Mouse (Mus musculus) cerebellum, postnatal 10 days (tissue): ENCODE measurements around the gene Tmem204.

Source experiments
- DNase-seq, 2 experiments: peaks; one replicate each; pipeline ENCODE4 v3.0.0; 2021; ENCODE audit warnings: mixed read lengths in 2 of 2

Gene Tmem204

DNA sequence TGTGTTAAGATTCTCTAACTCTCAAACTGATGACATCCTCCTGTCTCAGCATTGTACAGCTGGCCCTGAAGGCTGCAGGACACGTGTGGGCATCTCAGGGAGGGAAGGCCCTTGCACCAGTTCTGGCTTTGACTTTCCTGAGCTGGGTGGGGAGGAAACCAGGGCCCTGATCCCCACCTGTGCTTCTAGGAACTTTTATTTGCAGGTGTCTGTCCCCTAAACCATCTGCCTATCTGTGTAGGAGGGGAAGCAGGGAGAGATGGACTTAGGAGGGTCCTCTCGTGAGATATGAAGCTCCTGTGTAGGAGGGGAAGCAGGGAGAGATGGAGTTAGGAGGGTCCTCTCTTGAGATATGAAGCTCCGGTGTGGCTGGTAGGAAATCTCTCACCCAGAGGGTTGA is 504 bp downstream of the Tmem204 start:
- no peak for DNase-seq

DNA sequence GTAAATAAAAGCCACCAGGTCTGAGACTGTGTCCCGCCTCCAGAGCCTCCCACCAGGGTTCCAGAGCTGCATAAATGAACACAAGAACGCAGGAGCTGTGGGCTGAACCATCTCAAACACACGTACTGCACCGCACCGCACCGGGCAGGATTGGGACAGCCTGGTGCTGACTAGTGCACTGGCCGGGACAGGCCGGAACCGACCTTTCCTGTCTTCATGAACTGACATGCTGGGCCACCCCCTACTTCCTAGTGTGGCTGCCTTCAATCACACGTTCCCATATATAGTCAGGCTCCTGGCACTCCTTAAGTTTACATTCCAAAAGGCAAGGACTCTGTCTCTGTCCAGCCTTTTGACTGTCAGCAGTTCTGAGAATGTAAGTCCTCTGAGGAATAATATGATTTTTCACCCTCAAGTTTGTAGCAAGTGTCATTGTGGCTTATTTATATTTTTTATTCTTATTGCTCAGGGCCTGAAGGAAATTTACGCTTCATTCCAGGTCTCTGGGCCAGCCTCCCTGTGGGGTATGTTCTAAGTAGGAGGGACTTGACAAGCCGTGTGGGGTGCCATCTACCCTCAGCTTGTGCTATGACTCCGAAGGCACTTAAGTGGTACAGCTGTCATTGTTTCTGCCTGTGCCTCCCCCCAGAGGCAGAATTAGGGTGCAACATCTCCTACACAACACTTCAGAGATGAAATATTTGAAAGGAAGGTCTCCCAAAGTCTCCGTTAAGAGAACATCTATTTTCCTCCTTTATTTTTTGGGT is 1.1 kb downstream of the Tmem204 start:
- DNase-seq = no peak

DNA sequence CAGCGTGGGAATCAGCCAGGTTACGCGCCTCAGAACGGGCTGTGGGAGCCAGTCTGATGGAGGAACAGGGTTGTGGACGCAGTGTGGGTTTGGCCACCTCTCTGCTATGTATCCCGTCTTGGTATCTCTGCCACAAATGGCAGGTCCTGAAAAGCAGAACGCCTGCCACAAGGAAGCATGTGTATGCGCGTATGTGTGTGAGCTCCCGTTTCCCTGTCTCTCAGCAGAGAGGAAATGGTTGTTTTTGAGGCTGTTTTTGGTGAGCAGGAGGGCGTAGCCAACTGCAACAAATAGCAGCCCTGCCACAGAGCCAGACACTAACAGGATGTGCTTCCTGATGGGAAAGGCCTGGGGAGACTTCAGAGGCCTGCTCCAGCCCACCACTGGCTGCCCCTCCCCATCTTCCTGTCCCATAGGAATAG is 2.4 kb downstream of the Tmem204 start:
- no peak for DNase-seq

DNA sequence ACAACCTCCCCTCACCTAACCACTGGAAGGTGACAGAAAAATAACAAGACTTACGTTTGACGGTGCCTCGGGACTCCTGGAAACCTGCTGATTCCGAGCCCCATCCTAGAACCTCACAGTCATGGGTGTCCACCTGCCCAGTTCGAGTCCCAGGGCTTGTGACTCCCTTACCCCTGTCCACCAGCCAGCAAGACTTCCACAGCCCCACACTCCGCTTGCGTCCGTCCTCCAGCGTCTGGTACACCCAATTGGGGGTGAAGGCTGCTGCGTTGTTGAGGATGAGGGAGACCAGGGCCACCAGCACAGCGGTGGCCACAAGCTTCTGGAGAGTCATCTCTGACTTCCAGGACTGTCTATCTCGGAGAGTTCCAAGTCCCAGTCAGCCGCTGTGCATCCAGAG is 3.2 kb downstream of the Tmem204 start:
- DNase-seq = no peak

DNA sequence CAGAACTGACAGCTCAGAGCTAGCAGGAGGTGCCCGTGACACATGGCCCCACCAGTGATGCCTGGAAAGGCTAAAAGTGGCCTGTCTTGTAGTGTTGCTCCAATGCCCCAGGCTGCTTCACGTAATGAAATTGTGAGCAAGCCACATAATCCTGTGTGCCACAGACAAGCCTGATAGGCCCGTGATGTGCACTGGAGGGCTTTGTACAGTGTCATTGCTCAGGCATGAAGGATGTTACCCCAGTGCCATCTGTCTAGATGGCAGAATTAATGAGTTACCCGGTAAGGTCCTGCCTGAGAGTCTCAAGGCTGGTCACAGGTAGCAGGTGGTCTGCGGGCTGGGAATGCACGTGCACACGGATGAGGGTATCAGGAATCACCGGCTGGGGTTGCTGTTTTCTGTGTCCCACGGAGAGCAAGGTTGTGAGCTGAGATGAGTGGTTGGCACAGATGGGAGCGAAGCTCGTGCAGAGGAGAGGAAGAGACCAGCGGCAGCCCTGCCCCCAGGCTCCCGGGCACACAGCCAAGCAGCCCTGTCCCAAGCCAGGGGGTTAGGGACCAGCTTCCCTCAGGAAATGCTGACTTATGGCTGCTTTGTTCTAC is 5.5 kb downstream of the Tmem204 start:
- DNase-seq = peak; percentile 92 to 94

DNA sequence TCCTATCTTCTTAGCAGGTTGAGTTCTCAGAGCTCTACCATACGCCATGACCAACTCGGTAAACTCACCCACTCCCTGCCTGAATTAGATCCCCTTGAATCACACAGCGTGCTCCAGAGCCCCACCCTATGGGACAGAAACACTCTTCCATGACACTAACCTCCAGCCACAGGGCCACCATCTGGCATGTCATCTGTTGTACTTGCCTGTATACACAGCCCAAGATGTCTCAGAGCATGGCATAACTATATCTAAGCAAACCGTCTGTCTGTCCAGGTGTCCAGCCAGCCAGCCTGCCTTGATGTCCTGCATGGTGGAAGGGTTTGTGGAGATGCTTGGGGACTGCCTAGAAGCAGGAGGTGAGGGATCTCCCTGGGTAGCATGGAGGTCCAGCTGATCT is 6.5 kb downstream of the Tmem204 start:
- DNase-seq = peak; percentile 74 to 79

DNA sequence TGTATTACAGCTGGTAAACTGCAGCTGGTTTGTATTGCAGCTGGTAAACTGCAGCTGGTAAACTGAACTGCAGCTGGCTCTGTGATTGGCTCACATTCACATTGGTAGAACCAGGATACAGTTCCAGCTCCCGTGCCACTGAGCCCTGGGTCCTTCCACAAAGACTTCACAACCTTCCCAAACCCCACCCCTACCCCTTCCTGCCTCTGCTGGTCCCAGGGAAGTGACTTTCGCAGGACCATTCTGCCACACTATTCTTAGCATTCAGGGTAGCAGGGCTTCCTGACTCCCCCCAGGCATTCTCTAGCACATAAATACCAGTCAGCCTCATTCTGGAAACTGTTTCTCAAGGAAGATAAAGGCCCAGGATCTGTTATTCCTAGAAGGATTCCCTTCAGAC is 14.7 kb downstream of the Tmem204 start:
- no peak for DNase-seq

DNA sequence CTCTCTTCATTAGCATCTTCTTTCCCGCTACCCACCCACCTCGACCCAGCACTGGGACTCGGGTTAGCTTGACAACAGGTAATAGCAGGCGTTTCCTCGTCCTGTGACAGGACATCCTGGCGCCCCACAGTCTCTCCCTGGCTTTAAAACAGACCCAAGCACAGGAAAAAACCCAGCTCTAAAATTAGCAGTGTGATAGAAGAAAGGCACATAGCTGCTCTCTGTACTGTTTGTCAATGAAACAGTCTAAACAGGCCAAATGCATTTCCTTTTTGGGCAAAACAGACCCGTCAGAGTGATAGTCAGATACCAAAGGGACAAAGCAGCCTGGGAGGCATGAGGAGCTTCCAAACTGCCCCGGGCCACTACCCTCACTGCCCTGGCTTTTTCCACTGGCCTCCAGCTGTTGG is 15.9 kb downstream of the Tmem204 start:
- DNase-seq = no peak

DNA sequence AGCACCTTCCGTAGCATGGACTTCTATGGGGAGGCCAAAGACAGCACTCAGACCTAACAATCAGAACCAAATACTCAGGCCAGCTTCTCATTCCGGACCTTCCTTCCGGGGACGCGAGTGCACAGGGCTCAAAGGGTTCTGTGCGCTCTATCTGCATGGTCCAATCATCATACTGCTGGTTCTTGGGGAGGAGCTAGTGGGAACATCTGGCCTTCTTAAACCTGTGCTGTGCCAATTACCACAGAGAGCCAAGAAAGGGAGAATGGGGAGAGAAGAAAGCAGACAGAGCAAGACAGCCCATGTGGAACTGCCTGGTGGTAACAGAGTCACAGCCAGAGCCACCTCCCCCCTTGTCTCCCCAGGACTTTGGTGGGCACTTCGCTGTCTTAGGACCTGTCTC is 16.8 kb downstream of the Tmem204 start:
- DNase-seq = no peak

DNA sequence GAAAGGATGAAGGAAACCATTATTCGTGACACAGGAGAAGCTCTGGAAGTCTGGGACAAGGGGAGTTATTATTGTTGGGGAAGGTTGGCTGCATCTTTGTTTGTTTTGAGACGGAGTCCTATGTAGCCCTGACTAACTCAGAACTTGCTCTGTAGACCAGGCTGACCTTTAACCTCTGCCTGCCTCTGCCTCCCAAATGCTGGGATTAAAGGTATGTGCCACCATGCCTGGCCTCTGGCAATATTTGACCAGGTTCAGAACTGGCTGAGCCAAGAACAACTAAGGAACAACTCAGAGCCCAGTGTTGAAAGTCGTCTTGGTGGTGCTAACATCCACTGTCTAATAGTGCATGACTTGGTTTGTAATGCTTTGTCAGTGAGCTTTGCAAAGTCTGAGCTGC is 18.2 kb downstream of the Tmem204 start:
- no peak for DNase-seq

DNA sequence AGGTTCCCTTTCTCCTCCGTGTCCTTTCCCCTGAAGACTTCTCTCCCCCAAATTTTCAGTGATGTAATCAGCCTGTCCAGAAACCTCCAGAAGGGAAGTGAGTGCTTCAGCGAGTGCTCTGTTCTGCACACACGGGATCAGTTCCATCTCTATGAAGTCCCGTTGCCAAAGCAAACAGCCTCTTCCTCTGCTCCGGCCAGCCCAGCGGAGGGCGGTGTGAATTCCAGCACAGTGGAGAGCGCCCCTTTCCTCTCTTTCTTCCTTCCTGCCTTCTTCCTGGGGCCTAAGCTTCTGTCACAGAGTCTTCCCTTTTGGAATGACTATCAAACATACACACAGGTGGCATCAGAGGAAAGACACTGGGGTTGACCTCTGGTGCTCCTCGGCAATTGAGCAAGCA is 19.0 kb downstream of the Tmem204 start:
- DNase-seq = no peak

DNA sequence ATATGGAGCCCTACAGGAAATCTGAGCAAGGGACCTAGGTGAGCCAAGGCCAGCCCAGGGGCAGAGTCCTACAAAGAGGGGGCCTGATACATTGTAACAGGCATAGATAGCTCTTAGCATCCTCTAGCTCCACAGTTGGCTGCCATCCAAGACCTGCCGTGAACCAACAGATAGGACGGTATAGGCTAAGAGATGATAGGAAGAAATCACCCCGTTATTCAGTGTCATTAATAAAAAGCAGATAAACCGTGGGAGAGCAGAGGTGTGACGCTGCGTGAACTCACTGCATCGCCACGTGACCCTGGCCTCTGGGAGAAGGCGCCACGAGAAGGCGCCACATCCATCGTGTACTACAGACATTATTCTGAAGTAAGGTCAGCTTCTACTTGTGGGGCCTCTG is 19.5 kb downstream of the Tmem204 start:
- DNase-seq = peak; percentile 68 to 72

DNA sequence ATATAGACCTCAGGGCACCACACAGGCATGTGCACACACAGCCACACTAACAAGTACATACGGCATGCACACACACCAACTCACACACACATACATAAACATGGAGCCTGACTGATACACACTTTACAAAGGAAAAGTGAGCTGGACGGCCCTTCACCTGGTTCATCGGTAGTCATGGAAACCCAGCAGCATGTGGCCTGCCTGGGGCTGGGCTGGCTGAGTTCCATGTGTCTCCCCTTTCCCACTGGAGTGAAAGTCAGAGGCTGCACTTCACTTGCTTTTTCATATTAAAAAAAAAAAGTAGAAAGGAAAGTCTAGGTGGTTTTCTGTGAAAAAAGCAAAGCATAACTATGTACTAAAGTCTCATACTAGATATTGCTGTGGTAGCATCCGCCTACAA is 20.1 kb downstream of the Tmem204 start:
- peak in 1 of 2 experiments; percentile 50 for DNase-seq

DNA sequence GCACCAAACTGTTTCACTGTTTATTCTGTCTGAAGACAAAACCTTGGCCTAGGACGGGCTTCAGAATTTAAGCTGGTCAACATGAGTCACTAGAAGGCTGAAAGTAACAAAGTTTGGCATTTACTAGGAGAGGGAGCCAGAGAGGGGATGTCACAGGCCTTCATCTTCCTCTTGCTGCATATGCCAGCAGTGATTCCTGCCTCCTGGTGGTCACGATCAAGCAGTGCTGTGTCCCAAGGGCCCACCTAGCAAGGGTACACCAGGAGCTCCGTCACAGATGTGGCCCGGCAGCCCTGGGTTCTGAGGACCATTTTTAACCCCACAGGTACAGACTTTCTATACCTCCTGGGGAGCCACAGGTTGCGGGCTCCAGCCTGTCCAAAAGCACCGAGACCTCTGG is 26.4 kb downstream of the Tmem204 start:
- no peak for DNase-seq

DNA sequence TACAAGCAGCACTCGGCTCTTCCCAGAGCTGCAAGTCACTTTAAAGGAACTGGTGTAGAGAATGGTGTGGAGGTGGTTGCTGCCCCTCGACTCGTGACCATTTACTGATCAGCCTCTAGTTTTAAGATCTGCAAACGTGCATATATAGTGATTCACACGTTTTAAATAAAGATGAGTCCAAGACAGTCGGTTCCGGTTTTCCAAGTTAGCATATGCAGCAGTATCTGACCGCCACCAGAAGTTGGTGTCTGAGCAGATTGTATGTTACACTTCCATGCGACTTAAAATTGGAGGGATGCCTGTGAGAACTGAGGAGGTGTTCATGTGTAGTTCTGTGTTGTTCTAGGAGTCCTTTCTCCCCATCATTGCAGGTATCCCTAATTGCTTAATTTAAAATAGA is 30.1 kb downstream of the Tmem204 start:
- no peak for DNase-seq

DNA sequence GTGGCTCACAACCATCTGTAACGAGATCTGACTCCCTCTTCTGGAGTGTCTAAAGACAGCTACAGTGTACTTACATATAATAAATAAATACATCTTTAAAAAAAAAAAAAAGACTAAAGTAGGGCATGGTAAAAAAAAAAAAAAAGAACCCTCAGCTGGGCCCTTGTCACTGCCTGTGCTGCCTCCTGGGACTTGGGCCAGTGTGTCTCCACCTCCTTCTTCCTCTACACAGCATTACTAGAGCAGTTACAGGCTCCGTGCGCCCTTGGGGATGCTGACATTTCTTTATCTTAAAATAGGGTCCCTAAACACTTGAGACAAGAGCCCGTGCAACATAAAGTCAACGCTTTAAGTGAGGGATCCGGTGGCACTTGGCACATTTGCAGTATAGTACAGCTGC is 36.2 kb downstream of the Tmem204 start:
- no peak for DNase-seq

DNA sequence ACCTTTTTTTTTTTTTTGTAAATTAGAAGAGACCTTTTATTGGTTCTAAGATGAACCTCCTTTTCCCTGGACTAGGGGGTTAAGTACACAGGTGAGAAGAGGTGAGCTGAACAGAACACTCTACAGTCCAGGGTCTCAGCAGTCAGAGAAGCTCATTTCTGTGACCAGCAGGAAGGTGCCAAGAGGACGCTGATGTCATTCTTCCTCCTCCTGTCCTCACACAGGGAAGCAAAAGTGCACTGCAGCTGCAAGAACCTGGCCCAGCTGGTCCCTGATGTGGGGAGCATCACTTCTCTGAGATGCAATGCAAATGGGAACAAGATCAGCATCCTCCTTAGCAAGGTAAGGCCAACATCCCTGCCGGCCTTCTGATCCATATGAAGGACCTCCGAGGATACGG is 38.1 kb downstream of the Tmem204 start:
- no peak for DNase-seq

DNA sequence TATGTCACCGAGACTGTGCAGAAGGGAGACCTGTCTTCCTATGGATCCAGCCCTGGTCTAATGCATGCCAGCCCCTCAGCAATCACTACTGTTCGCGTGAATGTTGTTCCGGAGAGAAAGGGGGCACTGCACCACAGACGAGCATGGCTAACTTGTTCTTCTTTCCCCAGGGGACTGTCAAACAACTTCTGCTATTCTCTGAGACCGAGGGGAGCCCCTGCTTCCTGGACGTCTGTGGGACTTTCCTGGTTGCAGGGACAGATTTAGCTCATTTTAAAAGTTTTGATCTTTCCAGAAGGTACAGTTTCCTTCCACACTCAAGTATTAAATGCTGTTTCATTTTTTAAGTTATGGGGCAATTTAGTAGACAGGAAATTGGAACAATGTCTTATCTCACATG is 38.5 kb downstream of the Tmem204 start:
- DNase-seq = no peak

DNA sequence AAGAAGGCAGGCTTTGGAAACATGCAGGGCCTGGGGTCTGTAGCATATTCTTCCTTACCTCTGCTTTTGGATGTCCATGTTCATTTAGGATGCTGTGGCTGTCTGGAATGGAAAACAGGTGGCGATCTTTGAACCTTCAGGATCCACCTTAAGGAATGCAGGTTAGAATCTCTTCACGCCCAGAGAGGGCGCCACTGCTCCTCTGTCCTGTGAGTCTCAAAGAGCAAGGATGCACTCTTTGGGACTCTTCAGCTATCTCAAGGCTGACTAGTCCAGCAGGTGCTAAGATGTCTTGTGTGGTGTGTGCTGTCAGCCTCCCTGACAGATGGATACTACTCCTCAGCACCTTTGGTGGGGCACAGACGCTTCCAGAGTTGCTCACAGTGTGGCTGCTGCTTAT is 47.2 kb downstream of the Tmem204 start:
- peak; percentile 43 to 46 for DNase-seq

DNA sequence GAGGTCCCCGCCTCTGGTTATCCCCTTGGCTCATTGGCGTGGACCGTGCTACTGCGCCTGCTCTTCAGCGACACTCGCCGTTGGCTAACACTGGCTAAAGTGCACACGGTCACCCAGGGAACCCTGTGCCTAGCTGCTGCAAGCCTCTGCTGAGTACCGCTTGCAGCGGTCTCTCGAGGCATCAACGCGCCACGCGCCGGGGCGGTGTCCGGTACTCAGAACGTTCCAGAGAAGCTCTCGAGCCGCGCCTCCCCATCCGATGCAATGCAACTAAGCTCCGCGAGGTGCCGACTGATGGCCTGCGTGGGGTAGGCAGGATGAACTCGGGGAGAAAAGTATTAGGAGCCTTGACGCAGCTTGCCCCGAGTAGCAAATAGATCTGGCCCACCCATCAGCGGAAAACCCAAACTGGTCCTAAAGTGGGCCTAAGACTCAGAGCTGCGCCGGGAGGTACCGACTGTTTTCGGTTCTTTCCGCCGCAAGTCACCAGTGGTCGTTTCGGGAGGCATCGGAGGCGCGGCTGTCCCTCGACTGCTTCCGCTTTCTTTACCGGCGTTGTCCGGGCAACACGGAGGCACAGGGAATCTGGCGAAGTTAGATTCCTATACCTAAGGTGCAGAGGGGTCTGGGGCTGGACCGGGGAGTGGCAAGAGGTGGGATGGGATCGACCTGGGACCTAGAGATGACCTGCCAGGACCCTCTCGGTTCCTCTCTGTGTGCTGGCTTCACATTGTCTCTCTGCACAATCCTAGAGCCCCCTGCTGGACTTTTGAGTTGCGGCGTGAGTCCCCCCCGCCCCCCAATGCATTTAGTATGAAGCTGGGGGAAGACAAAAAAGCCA is 66.9 kb downstream of the Tmem204 start:
- DNase-seq = peak in 1 of 2 experiments; percentile 84

DNA sequence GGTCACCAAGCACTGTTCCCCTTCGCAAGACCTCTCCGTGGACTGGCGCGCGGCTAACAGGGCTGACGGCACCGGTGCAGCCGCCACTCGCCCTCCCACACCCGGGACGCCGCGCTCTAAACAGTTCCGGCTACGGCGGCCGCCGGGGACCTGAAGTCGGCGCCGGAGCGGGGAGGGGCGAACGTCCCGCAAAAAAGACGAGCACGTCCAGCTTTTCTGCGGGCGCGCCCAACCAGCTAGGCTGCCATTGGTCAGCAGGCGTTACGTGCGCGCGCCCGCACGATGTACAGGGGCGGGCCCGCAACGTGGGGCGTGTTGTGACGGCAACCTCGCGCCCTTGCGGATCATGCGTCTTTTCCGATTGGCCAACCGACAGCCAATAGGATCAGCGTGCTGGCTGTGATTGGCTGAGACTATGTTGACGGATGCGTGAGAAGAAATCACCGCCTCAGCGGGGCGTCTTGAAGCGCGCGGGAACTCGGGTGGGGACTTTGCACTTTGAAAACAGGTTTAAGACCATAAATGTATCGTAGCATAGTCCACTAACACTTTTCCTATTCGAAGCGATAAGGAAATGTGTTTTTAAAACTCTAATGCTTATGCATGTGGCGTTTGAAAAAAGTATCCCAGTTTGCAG is 67.6 kb downstream of the Tmem204 start, which contains the start of the genes Cramp1l and Ift140:
Gene Cramp1l (minus strand): TSS at position 134 of the 637 bp plus-strand sequence.
Gene Ift140 (plus strand): TSS at position 431 of the 637 bp plus-strand sequence.
- DNase-seq = peak; percentile 98 to 99

DNA sequence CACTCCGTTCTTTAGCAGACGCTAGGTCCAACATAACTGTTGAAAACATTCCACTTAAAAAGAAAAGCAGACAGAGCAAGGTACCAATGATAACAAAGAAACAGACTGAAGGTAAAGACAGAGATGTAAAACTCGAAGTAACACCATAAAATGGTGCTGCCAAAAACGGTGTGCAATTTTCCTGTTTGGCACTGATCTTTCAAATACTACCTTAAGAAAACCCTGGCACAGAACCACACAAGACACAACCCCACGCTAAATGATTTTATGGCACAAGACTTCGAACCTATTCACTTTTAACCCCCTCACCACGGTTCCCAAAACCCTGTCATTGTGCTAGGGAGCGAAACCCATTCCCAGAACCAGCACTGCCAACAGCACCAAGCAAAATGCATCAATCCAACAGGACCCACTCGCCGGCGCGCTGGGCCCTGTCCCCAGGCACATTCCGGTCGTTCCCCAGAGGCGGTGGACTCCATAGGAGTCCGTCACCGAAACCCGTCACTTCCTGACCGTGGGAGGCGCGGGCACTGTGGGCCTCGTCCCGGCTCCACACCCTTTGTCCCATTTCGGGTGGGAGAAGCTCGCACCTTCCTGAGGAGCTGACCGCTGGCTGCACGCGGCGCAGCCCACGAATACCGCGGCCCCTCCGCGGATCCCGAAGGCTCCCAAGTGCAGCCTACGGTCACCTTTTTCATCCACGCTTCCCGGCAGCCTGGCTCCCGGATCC is 68.4 kb downstream of the Tmem204 start:
- peak; percentile 57 to 60 for DNase-seq
